Mouse (Mus musculus) G1E (cell line): ENCODE measurements around the gene Itga9.
"Not testable (repeated sequence)": the region's sequence is repeated elsewhere in the genome, so short reads cannot be mapped to it uniquely, and the experiment has no call there.

ENCODE experiments used
- CTCF ChIP-seq: IDR thresholded peaks from 2 replicates; pipeline ENCODE4 v1.5.1; 2012; ENCODE audit warnings: low read depth, low read length, inconsistent platforms, mixed read lengths
- GATA1 ChIP-seq: IDR thresholded peaks from 2 replicates; pipeline ENCODE4 v1.6.1; 2012; ENCODE audit warnings: borderline replicate concordance, low read length, inconsistent platforms, mixed read lengths
- GATA2 ChIP-seq: IDR thresholded peaks from 2 replicates; pipeline ENCODE4 v1.6.1; 2012; ENCODE audit warnings: low read depth, low read length, inconsistent platforms, borderline replicate concordance
- POLR2AphosphoS5 ChIP-seq: IDR thresholded peaks from 2 replicates; pipeline ENCODE4 v1.6.1; 2012; ENCODE audit warnings: low read depth, low read length, inconsistent platforms; ENCODE audit not compliant: insufficient replicate concordance
- TAL1 ChIP-seq: conservative IDR thresholded peaks from 2 replicates; pipeline ENCODE4 v1.6.1; 2012; ENCODE audit warnings: low read depth, low read length, inconsistent platforms, mixed read lengths

DNA sequence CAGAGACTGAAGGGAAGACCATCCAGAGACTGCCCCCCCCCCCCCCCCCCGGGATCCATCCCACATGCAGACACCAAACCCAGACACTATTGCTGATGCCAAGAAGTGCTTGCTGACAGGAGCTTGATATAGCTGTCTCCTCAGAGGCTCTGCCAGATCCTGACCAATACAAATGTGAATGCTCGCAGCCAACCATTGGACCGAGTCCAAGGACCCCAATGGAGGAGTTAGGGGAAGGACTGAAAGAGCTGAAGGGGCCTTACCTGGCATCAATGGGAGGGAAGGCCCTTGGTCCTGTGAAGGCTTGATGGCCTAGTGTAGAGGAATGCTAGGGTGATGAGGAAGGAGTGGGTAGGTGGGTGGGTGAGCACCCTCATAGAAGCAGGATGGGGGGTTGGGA, 6.1 kb upstream of the Itga9 start:
- not testable (repeated sequence) for TF ChIP-seq CTCF, GATA2, TAL1, GATA1, POLR2AphosphoS5
